Mouse (Mus musculus) spleen, embryonic (tissue): ENCODE measurements at regions not wholly inside any gene's neighbourhood (a gene's known extent, or its start where the extent isn't known, plus 50 kb on each side); places are given as distances from the start of the nearest gene placed in this dataset.

Experiments
- CTCF ChIA-PET: fragments of 350-600 bp; sonication (Branson Sonifier 250); formaldehyde crosslinking; loops from one replicate; lab custom pipeline; 2022; lab: Charles Lee

DNA sequence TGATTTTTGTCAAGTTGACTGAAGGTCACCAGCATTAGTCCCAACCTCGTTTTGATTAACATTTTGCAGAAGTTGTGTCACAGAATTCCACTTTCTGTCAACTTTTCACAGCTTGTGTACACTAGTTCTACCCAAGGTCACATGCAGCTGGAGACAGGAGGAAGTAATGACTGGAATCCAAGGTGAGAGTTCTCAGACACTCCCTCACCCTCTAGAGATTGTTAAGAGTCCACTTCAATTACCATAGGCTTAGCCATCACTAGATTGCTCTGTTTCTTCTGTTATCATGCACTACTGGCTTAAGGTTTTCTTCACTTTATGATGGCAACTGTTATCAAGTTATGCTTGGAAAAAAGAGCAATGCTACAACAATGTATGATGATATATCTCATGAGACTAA is 379.0 kb downstream of the Samd5 start:
- CTCF ChIA-PET = no interaction called here

- CTCF ChIA-PET = no interaction called here
Measured at GRCm38 (mm10) chr10:9295269-9295668, 379.7 kb downstream of the Samd5 start.

DNA sequence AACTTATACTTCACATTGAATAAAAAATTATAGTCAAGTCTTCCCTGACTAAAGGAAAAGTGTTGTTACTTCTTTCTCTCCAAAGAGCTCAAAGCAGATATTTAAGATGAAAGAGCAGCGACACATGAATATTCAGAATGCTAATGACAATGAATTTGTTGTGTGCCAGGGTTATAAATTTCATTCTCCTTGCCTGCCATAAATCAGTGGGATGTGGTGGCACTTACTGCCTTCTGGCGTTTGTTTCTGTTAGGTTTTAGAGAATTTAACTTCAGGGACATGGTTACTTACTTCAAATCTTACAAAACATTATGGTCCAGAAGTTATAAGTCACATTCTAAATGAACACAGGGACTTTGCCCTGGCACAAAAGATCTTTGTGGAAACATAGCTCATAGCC is 380.4 kb downstream of the Samd5 start:
- CTCF ChIA-PET = no interaction called here

GRCm38 (mm10) chr10:9291456-9292146 is 383.4 kb downstream of the Samd5 start:
- CTCF ChIA-PET = no interaction called here

GRCm38 (mm10) chr10:9272940-9273339 is 387.1 kb upstream of the Sash1 start:
- CTCF ChIA-PET = no interaction called here

DNA sequence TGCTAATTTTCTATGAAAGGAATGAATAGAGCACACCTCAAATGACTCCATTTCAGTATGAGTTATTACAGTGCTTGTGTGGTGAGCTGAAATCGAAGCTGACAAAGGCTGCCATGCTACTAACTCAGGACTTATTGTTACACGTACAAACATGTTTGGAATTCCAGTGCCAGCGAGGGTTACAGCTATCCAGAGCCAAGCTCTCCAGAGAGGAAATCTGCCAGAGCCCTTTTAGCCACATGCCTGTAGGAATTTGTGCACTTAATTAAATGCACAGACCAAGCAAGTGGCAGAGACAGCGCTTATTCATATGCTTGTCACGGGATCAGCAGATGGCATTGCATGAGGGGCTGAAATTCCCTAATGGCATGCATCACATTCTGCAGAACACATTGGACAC is 386.4 kb upstream of the Sash1 start:
- CTCF ChIA-PET = no interaction called here

- CTCF ChIA-PET = no interaction called here
Measured at GRCm38 (mm10) chr10:9265528-9265927, 379.7 kb upstream of the Sash1 start.

DNA sequence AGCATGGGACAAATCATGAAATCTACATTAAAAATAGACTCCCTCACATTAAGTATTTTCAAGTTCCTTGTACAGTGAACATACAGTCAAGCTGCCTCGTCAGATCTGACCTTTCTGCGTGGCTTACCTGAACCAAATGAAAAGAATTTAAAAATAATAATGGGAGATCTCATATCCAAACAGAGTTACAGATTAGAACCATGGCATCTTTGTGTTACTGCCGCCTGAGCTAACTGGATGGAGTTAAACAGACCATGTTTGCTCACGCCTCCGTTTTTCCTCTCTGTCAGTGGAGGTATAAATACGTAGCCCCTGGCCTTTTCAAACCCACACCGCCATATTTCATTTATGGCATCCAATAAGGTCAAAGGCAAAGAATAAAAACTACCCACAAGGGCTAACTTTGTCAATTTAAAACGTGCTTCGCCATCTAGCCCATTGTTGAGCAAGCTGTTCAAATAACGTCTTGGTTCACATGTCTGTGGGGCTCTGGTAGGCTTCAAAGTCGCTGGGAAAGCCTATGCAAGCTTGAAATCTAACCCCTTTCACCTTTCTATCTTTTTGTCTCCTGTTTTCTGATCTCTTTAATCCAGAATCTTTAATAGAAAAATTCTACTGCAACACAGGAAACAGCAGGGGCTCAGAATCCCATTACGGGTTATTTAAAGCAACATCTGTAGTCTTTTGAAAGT is 378.6 kb upstream of the Sash1 start:
- CTCF ChIA-PET = no interaction called here

- CTCF ChIA-PET = no interaction called here
Measured at GRCm38 (mm10) chr10:9258705-9259104, 372.8 kb upstream of the Sash1 start.

- CTCF ChIA-PET = no interaction called here
Measured at GRCm38 (mm10) chr10:9252941-9253217, 367.0 kb upstream of the Sash1 start.

GRCm38 (mm10) chr10:9252120-9252940 is 366.5 kb upstream of the Sash1 start:
- CTCF ChIA-PET = no interaction called here

GRCm38 (mm10) chr10:9243281-9243618 is 357.4 kb upstream of the Sash1 start:
- CTCF ChIA-PET = no interaction called here

DNA sequence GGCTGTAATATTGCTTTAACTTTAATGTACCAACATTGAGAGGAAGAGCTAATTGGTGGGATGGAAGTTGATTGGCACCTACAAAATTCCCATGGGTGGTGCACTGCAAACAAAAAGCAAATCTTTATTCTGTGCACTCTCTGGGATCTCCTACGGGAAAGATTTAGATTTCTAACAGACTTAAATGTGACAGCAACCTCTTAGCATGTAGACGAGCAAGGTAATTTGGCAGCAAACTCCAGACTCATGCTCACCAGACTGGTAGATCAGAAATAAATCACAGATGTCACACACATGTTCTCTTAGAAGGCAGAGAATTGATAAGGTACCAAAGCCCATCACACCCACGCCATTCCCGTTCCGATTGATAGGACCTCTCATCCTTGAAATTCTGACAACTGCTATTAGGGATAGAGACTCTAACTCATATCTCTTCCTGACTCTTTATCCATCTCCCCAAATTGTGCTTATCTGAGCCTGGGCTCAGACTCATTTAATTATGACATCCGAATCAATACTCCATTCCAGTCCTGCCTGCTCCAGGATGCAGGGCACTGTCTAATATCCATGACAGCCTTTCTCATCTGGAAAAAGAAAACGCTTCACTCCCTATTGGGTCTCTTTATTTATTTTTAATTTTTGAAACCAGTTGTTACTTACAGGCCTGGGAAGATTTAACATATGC is 356.9 kb upstream of the Sash1 start:
- CTCF ChIA-PET = no interaction called here

- CTCF ChIA-PET = no interaction called here
Measured at GRCm38 (mm10) chr10:9239956-9240355, 354.1 kb upstream of the Sash1 start.

- CTCF ChIA-PET = no interaction called here
Measured at GRCm38 (mm10) chr10:9231751-9232150, 345.9 kb upstream of the Sash1 start.

GRCm38 (mm10) chr10:9229116-9229515 is 343.2 kb upstream of the Sash1 start:
- CTCF ChIA-PET = no interaction called here

- CTCF ChIA-PET = no interaction called here
Measured at GRCm38 (mm10) chr10:9227361-9227760, 341.5 kb upstream of the Sash1 start.

- CTCF ChIA-PET = no interaction called here
Measured at GRCm38 (mm10) chr10:9210646-9211045, 324.8 kb upstream of the Sash1 start.

DNA sequence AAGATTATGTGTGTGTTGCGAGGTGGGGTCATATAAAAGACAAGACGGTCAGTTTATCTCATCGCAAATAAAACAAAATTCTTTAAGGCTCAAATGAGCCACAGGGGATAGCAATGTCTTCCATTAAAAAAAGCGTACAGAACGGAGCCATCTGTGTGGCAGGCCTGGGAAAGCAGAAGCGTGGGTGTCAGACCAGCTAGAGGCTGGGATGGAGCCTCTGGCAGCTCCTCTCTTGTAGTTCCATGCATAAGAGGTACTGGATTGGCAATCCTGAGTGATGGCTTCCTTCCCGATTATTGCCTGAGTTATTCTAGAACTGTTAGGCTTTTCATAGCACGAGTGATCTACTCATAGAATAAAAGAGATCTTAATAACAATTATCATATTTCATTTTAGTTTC is 318.2 kb upstream of the Sash1 start:
- CTCF ChIA-PET = no interaction called here

DNA sequence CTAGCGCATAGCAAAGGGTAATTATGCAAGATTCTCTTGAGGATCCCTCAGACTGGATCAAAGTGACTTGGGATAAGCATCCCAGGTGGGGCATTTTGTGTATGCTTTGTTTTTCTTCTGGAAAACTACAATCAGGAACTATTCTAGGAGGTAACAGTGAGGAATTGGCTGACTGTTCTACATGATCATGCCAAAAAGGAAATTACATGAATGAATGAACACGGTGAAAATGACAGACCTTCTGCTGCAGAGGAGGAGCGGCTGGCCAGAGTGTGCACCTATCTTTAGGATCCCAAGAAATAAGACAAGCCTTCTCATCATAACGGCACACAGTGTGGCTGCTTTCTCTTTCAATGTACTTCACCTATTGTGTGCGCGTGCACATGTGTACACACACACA is 317.5 kb upstream of the Sash1 start:
- CTCF ChIA-PET = no interaction called here

DNA sequence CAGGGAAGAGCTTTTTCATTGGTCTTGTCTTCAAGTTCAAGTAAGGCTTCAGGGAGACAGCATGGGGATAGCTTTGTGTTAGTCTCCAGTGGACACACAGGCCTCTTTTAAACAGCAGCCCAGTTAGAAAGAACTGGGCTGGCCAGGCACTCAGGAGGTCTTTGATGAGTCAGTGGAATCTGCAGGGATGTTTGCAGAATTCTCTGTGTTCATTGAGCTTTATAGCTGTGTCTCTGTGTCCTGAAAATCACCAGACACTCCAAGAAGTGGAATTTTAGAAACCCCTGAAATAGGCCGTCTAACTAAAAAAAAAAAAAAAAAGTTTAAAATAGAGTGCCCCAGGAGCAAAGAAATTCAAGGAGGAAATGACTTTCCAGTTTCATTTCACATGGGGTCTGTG is 317.1 kb upstream of the Sash1 start:
- CTCF ChIA-PET = no interaction called here

- CTCF ChIA-PET = no interaction called here
Measured at GRCm38 (mm10) chr10:9174997-9175396, 289.1 kb upstream of the Sash1 start.

DNA sequence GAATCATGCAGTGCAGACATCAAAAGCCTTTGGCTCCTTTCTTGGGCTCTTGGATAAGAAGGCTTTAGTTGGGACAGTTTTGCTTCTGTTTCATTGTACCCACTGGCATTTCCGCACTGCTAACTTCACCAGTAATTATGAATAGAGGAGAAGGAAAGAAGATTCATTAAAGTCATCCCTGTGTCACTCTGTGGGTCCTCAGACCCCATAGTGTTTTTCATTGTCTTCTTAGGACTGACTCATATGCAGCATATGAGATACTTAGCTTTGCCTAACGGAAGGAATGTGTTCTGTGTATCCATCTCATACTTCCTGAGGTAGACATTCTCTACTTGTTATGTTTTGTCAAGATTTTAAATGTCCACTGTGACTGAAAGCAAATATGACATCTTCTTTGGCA is 287.6 kb upstream of the Sash1 start:
- CTCF ChIA-PET = no interaction called here
